Mouse (Mus musculus) kidney, adult 2 months (tissue): ENCODE data around the gene Suds3.

Experiments used
- CTCF ChIP-seq: fragments of 200-500 bp; conservative IDR thresholded peaks from 2 replicates; pipeline ENCODE4 v1.5.1; 2011; ENCODE audit warnings: low read depth, mild to moderate bottlenecking, control low read depth, low read length, moderate library complexity, mixed read lengths; ENCODE audit not compliant: insufficient read depth, insufficient read length
- POLR2A ChIP-seq: fragments of 200-500 bp; IDR thresholded peaks from one replicate; pipeline ENCODE4 v1.6.1; 2011; ENCODE audit warnings: low read depth, low read length, control low read depth

GRCm38 (mm10) chr5:117127051-117127450 is 11.1 kb upstream of the Suds3 start:
- TF ChIP-seq CTCF (no peak), POLR2A (no peak)
